Mouse (Mus musculus) kidney, postnatal 36 days (tissue): Measurements from ENCODE around the gene Hid1.

Experiments
- DNase-seq, 2 experiments: peaks; one replicate each; pipeline ENCODE4 v3.0.0; 2021 to 2022; ENCODE audit warnings: mixed read lengths in 2 of 2

Gene Hid1

DNA sequence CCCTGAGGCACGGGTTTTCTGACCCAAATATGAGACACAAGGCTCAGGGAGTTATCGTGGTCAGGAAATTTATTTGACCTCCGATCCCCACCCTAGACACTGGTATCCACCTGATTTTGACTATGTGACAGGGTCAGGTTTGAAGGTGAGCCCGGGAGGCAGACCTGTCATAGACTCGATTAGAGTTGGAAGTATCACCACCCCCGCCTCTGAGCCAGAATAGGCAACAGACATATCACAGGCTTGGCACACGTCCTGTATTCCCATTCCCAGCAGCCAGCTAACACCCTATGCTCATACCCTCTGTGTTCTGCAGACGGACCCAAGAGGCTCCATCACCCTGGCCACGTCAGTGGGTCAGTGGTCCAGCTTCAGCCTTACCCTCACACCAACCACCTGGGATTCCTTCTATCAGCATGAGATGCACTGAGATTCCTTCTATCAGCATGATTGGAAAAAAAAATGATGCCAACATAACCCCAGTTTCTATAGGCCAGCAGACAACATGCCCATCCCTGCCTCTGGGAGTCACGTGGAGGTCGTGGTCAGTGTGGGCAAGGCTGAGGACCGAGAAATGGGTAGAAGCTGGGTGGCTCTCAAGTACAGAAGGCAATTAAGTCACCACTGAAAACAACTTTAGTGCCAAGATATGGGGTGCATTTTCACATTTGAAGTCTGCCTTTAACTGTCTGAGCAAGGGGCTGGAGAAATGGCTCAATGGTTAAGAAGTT lies 7.3 kb upstream of the Hid1 start:
- DNase-seq = no peak

DNA sequence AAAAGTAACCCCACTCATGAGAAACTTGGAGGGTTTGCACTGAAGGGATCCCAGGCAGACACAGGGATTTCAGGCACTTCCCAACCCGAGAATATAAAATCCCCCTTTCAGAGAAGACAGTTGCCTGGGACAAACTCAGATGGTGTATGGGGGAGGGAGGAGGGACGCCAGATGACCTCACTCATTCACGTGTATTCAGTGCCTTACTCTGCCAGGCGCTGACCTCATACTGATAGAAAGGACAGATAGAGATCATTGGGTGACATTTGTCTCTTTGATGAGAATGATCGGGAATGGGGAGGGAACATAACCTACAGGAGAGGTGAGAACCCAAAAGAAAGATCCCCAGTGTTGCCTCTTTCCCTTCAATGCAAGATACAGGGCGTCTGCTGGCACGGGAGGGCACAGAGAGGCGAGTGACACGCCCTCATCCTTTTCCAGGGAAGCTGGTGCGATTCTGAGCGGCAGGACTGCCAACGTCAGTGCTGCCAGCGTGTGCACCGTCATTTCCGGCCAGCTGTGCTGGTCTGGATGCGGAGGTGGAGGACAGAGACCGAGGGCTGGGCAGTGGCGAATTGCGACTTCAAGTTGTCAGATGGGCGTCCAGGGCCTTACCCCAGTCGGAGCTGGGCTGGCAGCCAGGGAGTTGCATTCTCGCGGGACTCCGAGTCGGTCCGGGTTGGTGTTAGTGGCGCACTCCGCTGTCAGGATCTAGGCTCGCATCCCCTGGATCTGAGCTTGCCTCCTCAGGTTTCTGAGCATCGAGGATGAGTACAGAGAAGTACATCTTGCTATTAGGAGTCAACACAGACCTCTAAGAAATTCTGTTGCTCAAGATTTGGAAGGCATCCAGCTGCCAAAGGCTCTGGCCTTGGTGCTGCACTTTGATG lies 6.5 kb upstream of the Hid1 start:
- peak; percentile 65 to 82 for DNase-seq

DNA sequence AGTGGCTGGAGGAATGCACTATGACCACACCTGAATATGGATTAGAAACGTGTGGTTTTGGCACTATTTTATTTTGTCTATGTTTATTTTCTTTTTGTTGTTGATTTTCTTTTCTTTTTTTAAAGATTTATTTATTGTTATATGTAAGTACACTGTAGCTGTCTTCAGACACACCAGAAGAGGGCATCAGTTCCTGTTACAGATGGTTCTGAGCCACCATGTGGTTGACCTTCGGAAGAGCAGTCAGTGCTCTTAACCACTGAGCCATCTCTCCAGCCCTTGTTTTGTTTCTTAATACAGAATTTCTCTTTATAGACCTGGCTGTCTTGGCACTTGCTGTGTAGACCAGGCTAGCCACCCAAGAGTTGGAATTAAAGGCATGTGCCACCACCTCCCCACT lies 5.2 kb upstream of the Hid1 start:
- no peak for DNase-seq

DNA sequence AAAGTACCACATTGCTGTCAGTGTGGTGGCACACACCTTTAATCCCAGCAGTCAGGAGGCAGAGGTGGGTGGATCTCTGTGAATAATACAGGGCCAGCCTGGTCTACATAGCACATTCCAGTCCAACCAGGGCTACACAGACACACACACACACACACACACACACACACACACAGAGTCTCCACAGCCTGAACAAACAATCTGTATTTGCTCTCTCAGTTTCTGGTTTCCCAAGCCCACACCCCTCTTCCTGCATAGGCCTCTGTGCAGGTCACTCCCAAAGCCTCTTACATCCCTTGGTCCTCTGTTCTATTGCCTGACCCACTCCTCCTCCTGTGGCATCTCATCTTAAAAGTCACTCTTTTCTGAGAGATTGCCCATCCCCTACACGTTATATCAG lies 4.5 kb upstream of the Hid1 start:
- no peak for DNase-seq

DNA sequence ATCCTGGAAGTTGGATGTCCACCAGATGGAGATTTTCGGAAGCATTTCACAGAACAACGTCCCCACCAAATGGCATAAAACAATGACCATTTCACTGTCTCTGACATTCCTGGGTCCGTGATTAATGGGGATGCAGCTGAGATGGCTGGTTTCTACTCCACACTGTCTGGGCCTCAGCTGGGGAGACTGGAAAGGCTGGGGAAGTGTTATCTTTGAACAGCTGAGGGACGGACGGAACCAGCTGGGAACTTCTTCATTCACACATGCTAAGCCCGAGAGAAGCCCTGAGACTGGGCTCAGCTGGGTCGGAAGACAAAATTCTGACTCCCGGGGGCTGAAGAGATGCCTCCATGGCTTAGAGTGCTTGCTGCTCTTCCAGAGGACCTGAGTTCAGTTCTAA lies 3.8 kb upstream of the Hid1 start:
- DNase-seq = no peak

DNA sequence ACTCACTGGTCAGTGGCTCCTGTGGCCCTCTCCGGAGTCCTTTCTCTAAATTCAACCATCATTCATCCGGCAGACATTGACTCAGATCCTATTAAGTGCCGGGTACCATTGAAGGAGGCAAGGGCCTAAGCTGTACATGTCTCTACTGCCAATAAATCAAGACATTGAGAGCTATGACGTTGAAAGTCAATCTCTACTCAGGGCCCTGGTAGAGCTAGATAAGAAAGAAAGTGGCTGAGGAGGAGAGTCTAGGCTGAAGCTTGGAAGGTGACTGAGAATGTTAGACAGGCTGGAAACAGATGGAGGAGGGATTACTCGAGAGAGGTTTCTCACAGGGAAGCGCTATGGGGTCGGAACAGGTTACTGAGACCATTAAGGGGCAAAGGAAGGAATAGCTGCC lies 2.8 kb upstream of the Hid1 start:
- no peak for DNase-seq

DNA sequence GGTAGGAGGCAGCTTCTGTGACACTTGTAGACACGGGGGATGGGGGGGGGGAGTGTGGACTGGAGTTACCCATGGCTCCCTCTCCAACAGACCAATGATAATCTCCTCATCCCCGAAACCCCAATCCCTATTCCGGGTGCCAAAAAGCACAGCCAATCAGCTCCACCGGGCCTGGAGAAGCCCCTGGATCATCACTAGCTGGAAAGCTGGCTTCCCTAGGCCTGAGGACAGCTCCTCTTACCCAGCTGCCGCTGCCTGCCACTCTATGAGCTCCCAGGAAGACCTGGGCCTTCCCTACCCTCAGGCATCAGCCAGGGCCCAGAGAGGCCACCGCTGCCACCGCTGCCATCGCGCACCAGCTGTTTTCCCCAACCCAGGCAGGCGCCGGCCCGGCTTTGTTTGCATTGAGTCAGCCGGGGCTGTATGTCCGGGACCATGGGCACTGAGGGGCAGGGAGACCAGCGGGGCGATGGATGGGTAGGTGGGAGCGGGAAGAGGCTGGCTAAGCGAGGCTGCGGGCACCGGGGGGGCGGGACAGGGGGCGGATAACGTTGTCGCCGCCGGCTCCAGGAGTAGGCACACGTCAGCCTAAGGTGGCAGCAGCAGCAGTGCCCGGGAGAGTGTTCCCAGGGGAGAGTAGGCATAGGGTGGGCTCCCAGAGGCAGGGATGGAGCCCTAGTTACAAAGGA lies 706 bp downstream of the Hid1 start:
- no peak for DNase-seq

DNA sequence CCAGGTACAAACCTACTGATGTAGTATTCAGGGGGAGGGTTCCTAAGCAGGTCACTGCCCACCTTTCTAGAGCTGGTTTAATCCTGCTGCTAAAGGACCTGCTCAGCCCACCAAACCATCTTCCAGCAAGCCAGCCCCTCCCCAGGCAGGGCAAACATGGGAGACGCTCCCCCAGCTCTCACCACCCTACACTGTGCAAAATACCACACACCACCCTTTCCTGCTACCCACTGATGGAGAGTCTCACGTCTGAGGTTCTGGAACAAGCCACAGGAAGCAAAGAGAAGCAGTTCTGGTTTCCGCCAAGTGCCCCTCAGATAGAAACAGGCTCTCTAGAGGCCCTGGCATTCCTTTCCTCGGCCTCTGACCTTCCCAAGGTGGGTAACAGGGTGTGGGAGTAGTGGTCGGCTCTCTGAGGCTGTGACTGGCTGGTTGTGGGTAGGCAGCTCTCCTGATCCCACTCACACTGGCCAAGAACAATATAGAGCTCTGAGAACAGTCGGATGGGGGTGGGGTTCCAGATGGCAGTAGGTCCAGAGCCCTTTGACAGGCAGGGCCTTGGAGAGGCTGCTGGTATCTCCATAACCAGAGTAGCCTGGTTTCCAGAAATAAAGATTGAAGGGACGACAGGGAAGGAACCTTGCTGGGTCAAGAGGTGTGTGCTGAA lies 1.4 kb downstream of the Hid1 start:
- no peak for DNase-seq

DNA sequence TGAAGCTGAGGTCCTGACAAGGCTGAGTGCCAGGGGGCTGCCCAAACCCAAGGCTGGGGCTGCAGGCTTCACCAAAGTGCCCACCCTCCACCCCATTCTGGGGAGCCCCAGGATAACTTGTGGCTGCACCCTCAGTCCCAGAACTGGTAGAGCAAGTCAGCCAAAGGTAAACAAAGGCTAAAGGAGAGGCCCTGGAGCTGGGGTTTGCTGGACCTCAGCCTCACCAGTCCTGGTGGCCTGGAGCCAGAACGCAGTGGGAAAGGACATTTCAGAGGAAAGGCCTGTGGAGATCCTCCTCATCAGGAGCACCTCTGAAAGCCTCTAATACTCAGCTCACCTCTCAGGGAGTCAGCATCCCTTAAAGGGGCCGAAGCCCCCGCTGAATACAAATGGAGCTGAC lies 3.4 kb downstream of the Hid1 start:
- no peak for DNase-seq

DNA sequence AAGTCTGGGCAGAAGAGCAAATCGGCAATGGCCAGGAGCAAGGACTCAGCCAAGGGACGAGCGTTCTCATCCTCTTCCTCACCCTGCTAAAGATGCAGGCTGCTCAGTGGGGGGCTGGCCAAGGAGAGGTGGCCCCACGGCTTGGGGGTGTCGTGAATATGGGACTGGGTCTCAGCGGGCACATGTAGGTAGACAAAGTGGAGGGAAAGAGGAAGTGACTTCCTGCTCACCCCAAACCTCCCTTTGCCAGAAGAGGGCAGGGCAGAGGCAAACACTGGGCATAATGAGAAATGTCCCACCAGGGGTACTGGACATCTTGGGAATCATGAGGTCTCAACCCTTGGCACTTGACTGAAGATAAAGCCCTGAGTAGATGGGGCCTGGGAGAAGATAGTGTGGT lies 7.8 kb downstream of the Hid1 start:
- no peak for DNase-seq

DNA sequence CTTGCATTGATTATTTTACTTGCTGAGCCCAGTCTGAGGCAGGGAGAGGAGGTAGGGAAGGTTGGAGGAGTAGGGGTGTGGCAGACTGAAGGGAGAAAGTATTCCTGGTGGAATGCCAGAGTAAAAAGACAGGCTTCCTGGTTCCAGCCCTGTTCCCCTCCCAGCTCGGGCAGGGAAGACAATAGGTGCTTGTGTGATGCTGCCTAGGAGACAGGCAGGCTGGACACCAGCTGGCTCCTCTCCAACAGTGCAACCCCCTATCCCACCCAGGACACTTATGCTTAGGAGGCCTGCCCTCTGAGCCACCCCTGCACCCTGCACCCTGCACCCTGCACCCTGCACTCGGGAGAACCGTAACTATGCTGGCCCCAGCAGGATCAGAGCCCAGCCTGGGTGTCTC lies 8.3 kb downstream of the Hid1 start:
- DNase-seq = no peak

DNA sequence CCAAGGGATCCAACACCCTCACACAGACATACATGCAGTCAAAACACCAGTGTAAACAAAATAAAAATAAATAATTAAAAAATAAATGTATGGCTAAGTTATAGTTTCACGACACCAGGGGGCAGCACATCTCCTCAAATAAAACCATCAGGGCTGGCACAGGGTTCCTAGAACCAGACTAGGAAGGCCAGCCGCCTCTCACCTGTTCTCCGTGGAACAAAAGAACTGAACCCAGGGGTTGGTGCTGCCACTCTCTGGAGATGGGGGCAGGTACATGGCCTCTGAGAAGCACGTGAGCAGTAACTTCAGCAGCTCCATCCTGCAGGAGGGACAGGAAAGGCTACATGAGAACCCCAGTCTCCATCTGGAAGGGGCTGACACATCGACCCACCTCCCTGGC lies 9.1 kb downstream of the Hid1 start:
- peak; percentile 80 to 89 for DNase-seq

DNA sequence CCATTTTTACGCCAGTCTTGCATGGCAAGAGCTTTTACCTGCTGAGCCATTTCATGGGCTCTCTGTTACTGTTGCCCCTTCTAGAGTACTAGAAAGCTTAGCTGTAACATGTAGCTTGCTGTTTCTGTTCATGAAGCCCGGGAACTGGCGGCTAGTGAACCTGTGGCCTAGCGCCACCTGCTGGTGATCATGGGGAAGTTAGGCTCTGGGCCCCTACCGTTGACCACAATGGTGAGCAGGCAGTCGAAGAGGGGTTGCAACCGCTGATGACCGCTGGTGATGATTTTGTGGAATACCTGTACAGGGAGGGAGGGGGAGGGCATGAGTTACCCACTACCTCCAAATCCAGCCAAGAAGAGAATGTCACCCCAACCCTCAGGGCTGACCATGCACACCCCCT lies 13.4 kb downstream of the Hid1 start:
- peak; percentile 61 to 80 for DNase-seq

DNA sequence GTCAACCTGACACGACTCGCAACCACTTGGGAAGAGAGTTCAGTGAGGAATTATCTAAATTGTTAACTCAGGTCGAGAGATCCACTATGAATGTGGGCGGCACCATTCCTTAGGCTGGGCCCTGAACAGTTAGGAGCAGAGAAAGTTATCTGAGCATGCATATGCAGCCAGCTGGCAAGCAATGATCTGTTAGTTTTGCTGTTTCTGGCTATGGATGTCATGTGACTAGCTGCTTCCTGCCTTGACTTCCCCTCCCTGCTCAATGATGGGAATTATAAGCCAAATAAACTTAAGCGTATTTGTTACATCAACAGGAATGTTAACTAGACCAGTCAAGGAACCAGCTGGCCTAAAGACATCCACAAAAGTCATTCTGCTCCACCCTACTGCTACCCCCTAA lies 14.2 kb downstream of the Hid1 start:
- no peak for DNase-seq

DNA sequence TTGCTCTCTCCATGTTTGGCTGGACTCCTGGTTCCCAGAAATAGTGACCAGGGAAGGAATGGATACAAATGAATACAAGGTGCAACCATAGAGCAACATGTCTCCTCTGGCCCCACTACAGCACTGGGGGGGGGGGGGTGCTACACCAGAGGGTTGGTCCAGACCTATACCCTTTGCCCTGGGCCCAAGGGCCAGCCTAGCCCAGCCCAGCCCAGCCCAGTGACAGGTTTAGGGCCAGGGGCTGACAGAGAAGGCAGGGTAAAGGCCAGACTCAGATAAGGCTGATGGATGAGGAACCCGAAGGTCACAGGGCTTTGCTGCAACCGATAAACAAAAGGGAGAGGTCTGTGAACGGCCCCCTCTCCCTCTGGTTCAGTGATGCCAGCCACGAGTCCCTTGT lies 17.6 kb downstream of the Hid1 start:
- DNase-seq = no peak

DNA sequence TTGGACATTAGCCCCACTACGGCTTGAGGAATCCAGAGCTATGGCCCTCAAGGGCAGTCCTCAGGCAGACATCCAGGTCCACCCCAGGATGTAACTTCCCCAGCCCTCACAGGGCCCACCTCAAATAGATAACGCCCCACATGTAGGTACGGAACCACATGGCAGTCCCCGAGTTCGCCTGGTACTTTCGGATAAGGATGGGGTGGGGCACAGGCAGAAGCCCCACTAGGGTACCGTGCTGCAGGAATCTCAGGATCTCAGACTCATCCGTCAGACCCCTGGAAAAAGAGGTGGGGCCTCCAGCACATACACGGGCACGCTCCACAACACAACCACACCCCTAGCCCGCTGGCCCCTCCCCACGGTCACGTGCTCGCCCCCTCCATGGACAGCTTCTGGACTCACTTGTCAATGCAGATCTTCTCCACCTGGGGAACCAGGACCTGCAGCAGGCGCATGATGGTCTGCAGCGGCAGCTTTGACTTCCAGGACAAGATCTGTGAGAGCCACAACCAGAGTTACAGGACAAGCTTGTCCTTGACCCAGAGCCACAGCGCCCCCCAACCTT lies 18.8 kb downstream of the Hid1 start:
- DNase-seq = no peak

DNA sequence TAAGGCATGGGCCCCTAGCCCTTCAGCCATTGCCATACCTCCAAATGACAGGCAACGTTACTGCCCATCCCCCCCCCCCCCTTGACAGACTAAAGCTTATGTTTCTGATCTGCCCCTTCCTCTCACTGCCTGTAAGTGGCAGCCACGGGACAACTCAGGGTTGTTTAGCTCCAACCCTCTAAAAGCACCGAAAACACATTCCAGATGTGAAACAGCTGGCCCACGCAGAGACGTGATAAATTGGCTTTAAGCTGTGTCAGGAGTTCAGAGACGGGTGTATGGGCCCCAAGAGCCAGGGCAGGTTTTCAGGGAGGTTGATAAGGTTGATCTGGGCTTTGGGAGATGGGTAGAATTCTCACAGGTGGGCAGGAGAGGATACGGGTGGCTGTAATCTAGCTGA lies 22.0 kb downstream of the Hid1 start:
- no peak for DNase-seq

DNA sequence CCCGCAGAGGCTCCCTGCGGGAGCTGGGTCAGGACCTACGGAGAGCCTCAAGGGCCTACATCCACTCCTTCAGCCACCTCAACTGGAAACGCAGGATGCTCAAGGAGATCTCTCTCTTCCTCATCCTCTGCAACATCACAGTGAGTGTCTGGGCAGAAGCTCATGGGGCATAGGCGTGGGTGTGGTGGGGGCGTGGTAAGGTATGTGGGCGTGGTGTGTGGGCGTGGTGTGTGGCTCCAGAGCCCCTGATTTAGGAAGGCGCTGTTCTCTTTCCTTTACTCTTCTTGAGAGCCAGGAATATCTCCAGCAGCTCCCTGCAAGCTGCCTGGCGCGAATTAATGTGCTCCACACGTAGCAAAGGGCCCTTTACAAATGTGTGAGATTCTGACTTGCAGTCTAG lies 22.6 kb downstream of the Hid1 start:
- no peak for DNase-seq

DNA sequence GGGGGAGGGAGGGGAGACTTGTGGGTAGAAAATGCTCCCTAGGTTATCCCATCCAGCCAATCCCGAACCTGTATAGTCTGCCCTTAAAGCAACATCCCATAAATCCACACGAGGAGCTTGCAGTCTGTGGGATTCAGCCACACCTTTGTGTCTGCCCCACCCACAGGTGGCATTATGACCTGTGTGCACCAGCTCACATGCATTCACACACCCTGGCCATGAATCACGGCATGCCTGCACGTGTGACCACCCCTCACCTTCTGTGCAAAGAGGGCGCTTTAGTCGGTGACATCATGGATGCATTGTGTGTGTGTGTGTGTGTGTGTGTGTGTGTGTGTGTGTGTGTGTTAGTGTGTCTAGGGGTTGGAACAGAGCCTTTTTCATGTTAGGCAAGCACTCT lies 25.7 kb downstream of the Hid1 start:
- no peak for DNase-seq

DNA sequence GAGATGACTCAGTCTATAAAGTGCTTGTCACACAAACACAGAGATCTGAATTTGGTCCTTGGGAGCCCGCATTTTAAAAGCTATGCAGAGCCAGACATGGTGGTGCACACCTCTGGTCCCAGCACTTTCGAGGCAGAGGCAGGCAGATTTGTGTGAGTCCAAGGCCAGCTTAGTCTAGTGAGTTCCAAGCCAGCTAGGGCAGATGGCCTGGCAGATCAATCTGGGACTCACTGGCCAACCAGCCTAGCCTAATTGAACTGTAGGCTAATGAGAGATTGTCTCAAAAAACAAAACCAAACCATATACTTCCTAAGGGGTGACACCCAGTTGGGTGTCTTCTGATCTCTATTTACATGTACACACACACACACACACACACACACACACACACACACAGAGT lies 26.3 kb downstream of the Hid1 start:
- no peak for DNase-seq

DNA sequence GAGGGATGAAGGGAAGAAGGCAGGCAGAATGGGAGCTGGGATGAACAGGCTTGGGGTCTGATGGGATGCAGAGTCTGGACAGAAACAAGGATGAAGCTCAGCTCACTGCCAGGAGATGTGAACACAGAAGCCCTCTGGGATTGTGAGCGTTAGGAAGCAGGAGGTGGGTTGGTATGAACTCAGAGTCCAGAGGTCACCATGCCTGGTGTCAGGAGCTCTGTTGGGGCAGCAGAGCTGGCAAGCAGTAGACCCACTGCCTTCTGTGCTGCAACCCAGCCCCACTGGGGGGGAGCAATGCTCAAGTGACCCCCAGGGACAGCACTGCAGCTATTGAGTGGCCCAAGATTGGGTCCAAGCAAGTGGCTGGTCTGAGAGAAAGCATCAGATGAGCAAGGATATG lies 29.7 kb downstream of the Hid1 start:
- peak; percentile 17 to 37 for DNase-seq

DNA sequence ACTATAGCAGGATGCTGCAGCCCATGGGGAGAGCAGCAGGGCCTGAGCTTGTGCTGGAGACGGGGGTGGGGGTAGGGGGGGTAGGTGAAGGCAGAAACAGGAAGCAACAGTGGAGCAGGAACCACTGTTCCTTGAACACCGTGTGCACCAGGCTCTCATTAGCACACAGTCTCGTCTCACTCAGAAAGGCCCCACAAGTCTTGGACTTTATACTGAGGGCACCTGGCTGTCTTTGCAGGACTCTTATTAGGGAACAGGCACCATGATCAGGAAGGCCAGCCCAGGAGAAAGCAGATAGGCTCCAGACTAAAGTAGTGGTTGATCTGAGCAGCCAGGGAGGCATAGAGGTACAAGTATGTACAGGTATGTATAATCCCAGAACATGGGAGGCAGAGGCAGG lies 30.2 kb downstream of the Hid1 start:
- DNase-seq = peak; percentile 32 to 46

DNA sequence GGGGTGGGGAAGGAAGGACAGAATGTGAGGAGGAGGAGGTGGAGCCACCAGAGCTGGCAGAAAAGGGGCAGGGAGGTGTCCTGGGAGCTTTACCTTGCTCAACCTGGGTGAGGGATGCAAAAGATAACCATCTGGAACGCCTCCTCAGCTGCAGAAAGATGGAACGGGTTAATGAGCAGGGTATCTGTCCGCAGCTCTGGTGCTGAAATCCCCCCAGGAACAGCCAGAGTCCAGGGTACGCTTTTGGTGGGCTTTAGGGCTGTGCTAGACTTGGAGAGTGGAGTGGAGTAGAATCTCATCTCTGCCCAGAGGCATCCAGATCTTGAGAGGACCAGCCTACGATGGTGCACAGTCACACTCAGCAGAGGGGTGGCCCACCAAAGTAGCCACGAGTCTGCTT lies 31.4 kb downstream of the Hid1 start:
- DNase-seq = no peak
